Mouse (Mus musculus) urinary bladder, adult 2 months (tissue): ENCODE data around the gene Fgfr1op. TPM values are rescaled to one million over a fixed set of nuclear protein-coding genes. Genes with fewer than 3 reads are reported as not detected.
"Not testable (repeated sequence)": the region's sequence is repeated elsewhere in the genome, so short reads cannot be mapped to it uniquely, and the experiment has no call there.

Experiments used
- DNase-seq: peaks from one replicate; pipeline ENCODE4 v3.0.0; 2022; ENCODE audit warnings: low spot score
- polyA plus RNA-seq: library from polyadenylated mRNA; depleted of rRNA; stranded (reverse); fragments of >200 nt; gene quantifications from 2 replicates; pipeline ENCODE4 v1.2.3, GENCODE M21; 2012; rRNA removed

The Fgfr1op gene
- 11.4 and 13.6 TPM in 2 replicates for polyA plus RNA-seq

DNA sequence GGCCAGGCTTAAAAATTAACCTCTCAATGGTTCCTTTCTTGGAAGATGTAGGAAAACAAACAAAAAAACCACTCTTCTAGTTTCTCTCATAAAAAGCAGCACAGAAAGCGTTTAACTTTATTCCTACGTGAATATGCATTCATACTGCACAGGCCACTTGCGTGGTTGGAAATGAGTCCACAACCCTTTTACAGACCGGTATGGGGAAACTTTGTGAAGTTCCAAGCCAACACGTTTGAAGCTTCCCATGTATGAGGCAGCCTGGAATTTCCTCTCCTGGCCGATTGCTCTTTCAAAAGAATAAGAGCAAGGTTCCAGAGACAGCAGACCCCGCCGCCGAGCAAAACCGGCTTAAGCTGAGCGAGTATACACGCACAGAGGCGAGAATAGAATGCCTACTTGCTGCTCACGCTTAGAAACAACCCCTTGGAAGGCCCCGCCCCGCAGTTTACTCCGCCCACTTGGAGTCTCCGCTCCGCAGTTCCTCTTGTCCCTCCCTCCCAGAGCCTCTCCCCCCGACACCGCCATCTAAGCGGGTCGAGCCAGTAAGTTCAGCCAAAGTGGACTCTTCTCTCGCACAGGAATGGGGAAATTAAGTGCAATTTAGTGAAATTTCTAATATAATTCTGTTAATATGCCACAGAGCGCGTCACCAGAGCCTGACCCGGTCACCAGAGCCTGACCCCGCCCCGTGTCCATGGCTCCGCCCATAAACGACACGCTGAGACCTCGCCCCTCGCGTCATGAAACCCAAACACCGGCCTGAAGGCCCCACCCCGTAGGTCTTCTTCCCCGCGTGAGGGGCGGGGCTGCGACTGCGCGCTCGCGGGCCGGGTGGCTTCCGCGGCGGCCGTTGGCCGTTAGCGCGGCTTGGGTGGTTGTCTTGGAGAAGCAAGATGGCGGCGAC lies at the start of gene Fgfr1op:
Gene Fgfr1op (plus strand): TSS at position 801 of the 907 bp plus-strand sequence.
- peak; percentile 63 for DNase-seq

DNA sequence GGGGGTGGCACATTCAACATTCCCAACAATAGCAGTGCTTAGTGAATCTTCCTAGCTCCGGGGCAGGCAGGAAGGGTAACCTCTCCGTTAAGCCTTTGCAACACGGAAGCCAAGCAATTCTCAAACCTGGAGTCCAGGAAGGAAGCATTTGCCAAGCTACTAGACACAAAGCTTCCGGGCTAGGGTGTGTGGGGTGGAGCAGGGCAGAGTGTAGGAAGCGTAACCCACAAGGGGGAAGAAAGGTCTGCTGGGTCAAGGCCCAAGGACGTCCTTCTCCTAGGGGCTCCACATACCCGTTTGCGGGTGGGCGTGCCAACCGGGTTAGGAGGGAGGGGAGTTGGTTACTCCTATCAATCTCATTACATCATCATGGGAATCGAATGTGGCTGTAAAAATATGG lies 48.9 kb upstream of the Fgfr1op start:
- not testable (repeated sequence) for DNase-seq

DNA sequence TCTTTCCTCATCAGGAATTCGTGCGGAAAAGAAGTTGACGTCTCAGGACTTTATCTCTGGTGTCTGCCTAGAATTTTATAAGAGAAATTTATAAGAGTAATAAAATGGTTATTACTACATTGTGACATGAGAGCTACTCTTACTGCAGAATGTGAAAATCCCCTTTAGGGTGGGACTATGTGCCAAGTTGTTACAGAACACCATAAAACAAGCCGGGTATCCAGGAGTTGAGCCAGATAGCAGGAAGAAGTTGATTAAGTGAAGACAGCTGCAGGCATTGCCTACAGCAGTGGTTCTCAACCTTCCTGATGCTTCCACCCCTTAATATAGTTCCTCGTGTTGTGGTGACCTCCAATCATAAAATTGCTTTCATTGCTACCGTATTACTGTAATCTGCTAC lies 48.4 kb upstream of the Fgfr1op start:
- DNase-seq = not testable (repeated sequence)

DNA sequence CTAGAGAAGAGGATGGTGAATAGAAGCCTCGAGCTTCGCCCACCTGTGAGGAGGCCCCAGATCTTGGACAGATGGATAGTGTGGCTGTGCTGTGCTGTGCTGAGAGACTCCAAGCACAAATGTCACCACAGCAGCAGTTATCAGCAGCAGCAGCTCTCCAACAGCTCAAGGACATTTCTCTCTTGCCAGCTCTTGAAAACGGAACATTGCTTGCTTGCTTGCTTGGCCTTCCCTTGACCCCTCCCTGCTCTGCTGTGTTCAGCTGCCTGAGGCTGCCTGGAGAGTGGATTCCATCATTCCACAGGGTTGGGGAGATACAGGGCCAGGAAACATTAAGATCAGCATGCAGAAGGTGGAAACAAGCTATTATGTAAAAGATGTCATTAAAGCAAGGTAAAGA lies 42.3 kb upstream of the Fgfr1op start:
- DNase-seq = not testable (repeated sequence)

DNA sequence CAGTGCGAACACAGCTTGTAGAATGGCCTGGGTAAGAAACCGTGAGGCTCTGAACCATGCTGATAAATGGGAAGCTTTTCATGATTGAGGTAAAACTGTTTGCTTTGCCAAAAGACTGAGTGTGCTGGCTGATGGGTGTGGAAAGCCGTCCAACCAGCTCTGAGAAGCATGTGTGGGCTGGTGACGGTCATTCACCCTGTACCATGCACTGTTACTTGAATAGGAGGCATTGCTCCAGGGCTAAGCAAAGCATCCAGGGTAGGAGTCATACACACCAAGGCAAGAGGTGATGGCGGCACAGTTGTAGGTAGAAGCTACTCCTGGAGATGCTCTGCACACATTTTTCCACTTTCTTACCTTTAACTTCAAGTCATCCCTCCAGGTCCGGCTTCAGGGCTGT lies 40.7 kb upstream of the Fgfr1op start:
- DNase-seq = not testable (repeated sequence)

DNA sequence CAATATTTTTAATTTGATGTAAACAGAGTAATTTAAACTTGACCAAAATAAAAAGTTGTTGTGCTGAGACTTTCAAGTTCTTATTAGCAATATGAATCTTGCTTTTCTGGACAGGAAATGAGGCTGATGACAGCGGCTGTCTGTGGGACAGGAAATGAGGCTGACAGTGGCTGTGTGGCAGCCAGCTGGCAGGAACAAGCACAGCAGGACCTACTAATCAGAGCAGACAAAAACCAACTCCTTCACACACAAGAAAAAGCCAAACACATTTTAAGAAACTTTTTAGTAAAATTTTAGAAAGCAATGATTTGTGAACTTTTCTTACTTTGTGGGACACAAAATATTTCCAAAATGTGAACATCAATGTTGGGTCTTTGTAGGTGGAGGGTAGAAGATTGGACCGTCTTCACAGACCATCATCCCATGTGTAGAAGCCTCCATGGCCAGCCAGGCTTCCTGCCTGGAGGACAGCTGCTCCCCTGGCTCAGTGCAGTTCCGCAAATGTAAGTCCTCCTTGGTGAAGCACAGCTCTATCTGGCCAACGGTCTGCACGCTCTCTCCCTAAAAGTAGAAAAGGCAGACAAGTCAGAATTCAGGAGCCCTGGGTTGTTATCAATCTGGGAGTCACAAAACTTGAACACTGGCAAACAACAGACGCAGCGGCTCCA lies 36.8 kb upstream of the Fgfr1op start:
- DNase-seq = not testable (repeated sequence)

DNA sequence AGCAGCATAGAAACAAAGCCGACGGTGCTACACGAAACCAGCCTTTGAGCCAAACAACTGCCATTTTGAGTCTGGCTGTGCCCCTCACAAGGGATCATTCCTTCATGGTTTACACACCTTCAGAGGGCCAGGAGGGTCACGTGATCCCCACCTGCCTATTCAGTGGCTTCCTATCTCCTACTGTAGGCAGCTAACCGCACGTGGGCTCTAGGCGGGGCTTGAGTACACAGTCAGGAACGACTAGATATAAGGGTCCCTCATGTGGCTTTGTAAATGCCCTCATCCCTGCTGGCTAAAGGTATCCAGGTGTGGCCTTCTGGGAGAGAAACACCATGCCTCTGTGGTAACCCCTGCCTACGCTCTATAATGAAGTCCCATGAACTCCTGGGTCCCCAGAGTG lies 35.7 kb upstream of the Fgfr1op start:
- not testable (repeated sequence) for DNase-seq

DNA sequence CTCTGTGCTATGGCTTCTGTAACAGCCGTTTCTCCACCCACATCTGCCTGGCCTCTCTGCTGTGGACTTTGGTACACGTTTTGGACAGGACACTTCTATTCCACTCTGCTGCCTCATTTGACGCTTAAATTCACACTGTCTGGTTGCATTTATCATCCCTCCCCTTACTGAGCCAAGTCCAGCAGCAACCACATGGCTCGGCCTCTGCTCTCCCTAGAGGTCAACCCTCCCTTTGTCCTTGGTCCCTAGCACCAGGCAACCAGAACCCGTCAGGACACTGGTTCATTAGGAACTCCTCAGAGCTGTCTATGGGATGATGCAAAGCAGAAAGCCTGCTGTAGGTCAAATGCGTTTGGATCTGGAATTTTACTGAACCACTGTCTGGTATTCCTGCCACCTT lies 34.5 kb upstream of the Fgfr1op start:
- not testable (repeated sequence) for DNase-seq

DNA sequence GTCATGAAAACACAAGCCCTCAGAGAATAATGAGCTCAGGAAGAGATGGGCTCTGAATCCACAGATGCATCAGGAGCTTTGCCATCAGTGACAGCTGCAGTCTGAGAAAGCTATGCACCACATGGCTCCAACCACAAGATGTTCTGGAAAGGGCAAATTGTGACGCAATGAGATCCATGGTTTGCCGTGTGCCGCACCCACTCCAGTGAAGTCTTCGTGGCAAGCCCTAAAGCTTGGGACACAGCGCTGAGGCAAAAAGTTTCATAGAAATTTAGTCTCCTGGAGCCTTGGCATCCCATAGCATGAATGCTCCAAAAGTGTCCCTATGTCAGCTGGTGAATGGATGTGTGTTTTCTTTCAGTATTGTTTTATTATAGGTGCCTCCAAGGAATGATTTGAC lies 27.2 kb upstream of the Fgfr1op start:
- DNase-seq = not testable (repeated sequence)

DNA sequence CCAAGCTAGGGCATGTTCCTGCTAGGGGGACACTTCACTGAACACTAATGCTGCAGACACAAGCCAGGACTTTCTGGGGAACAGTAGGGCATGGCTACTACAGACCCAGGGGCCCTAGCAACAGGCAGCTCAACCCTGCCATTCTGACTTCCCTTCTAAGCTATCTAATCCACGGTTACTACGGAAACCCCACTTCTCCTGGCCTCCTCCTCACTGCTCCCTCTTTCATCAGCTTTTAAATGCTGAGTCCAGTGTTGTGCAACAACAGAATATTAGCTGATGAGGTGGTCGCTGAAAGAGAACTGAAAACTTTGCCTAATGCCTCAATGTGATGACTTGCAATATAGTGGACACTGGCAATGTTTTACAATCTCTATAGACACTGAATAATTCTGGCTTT lies 25.1 kb upstream of the Fgfr1op start:
- not testable (repeated sequence) for DNase-seq

DNA sequence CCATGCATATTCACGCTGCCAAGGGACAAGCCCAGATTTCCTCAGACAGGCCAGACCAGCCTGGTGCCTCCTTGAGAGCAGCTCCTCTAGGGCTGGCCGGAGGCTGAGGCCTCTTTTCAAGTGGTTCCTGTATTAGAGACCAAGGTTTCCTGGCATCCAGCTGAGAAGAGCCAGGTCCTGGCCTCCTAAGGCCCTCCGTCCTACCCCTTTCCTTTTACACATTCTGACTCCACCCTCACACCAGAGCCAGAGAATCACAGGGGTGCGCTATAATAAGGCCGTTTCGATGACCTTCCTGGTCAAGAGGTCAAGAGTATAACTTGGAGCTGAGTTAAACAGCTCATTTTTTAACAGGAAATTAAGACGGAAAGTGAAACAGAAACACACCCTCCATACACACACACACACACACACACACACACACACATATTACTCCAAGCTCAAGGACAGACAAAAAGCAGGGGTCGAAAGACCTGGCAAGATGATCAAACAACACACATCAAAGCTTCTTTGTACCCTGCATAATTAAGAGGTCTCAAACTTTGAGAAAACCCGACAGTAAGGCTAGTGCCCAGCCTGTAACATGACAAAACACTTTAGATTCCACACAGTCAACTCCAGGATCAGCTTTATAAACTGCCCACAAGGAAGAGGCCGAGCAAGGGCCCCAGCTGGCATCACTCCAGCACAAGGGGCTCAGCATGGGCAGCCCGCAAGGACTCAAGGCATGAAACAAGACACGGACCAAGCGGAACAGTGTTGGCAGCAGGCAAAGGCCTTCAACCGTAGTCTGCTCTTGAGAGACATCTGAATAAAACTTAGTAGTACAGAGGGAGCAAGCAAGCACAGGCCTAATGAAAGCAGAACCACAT lies 21.3 kb upstream of the Fgfr1op start:
- DNase-seq = not testable (repeated sequence)

DNA sequence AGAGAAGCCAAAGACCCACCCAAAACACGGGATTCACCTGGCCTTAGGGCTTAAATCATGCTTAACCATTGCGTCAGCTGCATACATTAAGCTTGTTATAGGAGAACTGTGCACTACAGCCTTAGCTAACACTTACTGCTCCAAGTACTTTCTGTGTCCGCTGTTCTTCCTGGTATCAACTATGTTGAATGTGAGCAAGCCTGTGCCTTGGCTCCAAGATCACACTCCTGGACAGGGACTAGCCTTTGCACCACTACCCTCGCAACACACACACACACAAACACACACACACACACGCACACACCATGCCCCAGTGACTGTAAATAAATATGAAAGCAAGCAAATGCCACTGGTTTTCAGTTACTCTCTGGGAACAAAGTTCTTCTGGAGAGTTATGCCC lies 18.4 kb upstream of the Fgfr1op start:
- not testable (repeated sequence) for DNase-seq

DNA sequence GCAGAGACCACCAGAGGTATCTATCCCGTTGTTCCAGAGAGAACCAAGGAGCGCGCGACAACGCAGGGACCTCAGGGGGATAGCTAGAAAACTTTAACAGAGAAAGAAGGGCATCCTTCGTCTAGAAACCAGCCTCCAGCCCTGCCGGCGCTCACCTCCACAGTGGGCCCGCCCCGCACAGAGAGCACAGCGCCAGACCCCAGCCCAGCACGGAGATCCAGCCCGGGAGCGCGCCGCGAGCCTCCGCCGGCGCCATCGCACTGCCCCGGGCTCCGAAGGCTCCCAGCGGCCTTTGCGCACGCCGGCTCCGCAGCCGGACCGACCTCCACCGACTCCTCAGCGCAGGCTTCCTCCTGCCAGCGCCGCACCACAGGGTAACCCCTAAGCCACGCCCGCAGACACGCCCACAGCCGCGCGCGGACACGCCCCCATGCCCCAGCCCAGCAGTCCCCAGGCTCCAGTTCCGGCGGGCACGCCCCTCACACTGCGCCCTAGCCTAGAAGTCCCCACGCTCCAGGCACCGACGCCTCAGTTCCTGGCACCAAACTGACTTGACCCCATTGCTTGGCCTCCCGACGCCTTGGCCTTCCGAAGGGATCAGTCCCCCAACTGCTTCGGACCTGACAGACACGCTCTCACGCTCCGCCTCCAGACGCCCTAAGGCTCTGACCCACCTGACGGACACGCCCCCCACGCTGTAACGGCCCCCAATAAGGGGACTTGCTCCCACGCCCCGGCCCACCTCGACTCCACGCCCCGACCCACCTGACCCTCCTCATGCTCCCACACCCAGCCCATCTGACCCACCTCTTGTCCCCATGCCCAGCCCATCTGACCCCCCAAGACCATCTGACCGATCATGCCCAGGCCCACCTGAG lies 17.6 kb upstream of the Fgfr1op start, which contains the start of the genes Gm49673 and Rnaset2a:
Gene Gm49673 (minus strand): TSS at position 350 of the 878 bp plus-strand sequence.
Gene Rnaset2a (minus strand): TSS at position 659 of the 878 bp plus-strand sequence.
- DNase-seq = peak; percentile 33

DNA sequence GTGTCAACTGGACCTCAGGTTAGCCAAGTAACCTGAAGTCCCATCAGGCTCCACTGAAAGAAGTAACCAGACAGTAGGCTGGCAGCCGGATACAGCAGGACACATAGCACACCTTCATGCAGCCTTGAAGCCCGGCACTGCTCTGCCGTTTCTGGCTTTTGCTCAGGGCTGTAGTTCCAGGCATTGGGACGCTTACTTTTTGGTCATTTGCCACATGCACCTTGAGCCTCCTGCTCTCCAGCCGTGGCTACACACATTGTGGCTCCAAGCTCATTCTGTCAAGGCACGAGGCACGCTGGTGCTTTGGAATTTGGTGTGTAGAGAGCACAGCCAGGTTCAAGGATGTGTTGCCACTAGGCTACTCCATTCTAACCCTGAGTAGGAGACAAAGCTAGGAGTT lies 10.3 kb upstream of the Fgfr1op start:
- DNase-seq = not testable (repeated sequence)

DNA sequence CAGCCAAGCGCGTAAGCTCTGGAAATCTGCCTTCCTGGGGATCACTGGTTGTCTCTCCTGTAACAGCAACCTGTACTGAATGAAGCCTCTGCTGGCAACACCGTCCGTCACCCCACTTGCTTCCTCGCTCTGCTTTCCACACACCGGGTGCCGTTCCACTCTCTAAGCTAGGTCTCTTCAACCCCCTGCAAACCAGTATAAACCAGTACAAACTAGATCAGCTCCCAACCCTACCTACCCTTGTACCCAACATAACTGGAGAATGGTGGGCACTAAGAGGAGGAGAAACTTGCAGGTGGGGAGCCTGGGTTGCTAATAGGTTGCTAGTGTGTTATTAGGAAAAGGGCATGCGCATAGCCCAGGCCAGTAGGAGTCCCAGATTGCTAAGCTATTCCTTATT lies 9.3 kb upstream of the Fgfr1op start:
- not testable (repeated sequence) for DNase-seq

DNA sequence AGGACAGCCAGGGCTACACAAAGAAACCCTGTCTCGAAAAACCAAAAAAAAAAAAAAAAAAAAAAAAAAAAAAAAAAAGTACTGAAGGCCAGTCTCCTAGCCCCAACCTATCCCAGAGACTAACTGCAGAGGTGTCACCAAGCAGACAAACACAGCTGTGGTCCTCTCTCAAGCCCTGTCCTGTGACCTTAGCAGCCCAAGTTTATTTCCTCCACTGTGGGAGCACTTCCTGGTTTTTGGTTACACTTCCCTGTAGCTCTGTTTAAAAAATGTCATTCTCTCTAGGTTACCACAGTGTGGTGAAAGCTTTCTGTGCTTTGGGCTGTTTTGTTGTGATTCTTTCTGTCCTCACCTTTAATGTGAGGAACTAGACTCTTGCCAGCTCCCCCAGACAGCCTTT lies 6.7 kb upstream of the Fgfr1op start:
- DNase-seq = not testable (repeated sequence)

DNA sequence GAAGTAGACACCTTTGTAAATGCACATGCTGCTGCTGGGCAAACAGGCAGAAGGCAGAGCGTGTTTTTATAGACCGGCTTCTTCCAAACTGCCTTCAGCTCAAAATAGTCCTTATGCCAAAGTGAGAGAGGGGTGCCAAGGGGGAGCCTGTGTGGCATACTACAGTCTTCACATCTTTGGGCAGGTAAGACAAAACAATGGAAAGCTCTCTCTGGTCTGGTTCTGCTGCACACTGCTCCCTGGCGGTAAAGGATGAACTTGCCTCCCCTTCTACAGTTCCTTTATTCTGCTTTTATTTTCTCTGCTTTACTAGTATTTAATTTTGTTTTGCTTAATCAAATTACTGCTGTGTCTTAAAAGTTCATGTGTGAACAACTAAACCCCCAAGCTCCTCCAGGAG lies 4.3 kb upstream of the Fgfr1op start:
- DNase-seq = not testable (repeated sequence)

DNA sequence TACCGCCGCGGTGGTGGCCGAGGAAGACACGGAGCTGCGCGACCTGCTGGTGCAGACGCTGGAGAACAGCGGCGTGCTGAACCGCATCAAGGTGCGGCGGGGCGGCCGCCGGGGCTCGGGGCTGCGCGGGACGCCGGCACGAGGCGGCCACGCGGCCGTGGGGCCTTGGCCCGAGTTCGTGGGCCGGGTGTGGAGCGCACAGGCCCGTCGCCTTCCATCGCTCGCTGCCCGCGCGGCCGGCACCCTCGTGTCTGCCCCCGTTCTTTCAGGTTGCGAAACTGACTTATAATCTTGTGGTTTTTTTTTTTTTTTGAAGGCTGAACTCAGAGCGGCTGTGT lies 276 bp downstream of the Fgfr1op start:
- DNase-seq = peak; percentile 49

DNA sequence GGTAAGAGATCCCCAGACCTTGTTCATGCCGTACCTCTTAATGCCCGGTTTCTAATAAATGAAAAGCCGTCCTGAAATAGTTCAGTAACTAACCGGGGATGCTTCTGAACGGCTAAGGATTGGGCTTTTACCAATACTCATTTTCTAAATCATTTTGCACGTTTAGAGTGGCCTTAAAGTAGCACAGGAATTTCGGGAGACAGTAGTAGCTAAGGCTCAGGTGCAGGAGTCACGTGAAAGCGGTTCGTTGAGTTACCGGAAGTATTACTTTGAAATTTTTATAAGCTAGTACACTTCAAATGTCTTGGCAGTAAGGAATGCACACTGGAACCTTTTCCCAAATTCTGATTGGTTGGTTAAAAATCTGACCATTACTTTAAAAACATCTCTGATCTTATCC lies 676 bp downstream of the Fgfr1op start:
- DNase-seq = not testable (repeated sequence)

DNA sequence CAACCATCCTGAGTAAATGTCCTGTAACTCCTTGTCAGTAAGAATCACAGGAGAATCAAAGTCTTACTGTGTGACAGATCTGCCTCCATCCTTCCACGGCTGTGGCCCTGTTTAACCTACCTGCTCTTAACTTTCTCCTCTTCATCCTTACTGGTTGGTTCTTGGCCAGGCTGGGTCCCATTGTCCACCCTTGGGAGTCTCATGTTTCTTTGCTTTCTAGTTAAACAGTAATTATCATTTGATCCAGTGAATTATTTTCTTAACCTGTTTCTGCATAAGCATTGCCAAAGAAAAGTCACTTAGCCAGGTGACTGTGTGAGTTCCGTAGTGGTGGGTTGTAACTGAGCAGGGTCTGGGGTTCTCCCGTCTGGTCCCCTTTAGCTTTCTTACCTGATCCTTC lies 1.2 kb downstream of the Fgfr1op start:
- not testable (repeated sequence) for DNase-seq

DNA sequence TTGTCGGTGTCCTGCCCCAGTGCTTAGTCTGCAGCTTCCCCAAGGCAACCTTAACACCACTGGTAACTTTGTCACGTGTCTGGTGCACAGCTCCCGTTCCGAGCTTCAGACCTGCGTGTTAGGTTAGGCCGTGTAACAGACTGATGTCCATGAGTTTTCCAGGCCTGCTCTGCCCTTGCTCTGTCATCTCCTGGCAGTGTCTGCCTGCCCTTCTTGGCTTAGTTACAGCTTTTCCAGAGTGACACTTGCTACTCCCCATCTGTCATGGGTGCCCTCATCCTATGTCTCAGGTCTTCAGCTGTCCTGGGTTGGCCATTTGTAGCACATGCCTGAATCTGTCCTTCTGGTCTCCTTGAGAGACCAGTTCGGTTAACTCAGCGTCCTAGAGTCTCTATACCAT lies 2.1 kb downstream of the Fgfr1op start:
- DNase-seq = not testable (repeated sequence)
